12 mouse cellular contexts compared by ENCODE assay signal in the genomic region with DNA sequence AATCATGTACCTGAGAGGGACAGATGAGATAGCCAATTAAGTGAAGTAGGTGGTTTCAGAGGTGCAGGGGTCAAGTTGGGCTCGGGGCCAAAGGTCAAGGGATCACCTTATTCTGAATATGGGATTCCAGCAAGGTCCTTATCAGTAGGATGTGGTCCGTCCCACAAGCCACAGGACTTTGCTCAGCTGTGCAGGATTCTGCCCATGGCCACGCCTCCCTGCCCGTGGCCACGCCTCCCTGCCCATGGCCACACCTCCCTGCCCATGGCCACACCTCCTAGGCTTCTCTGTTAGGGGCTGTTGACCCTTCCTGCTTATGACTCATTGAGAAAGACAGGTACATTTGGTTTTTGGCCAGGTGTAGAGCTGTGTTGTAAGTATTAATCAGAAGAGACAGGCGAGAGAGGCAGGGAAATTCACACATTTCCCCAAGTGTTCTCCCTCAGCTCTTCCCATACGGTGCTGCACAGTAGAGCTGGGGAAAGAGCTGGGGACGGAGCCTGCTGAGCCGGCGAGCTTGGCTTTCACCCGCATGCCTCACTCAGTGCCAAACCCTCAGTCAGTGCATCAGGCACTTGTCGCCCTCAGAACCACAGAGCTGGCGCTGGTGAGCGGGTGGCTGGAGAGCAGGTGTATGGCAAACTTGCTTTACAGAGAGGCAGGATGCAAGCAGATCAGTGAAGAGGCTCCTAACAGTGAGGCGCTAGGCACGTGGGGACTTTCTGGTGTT.
DNase-seq lines count a peak whose midpoint lies in the region; ATAC-seq and TF ChIP-seq lines count a peak whose summit lies in the region.
"Had no signal": no experiment of that assay in that cellular context is flagged by ENCODE, and none has a peak within 500 bp of the region (broad histone marks: within the 10 kb centered on the region; RNA-seq: fewer than 3 reads in every experiment).

No protein-coding gene starts in this region.

- H3K9me3 ChIP-seq in stomach, postnatal 0 days (ENCODE audit: control insufficient read depth, low read length) = no peaks in the 10 kb centered on the region
- H3K9me3 ChIP-seq in midbrain, embryonic 13.5 days = no peaks in the 10 kb centered on the region
- H3K9me3 ChIP-seq: heart, embryonic 12.5 days had no signal

- 74% methylated on average over 16 of the region's 16 CpGs for WGBS in stomach, postnatal 0 days
- WGBS in midbrain, embryonic 13.5 days = 75% methylated on average over 16 of the region's 16 CpGs

- no peaks in the 10 kb centered on the region for H3K4me1 ChIP-seq in stomach, postnatal 0 days (replicated peaks; ENCODE audit: control insufficient read depth, insufficient read depth)
- peaks cover 13% of the 10 kb centered on the region for H3K4me1 ChIP-seq in midbrain, embryonic 13.5 days (replicated peaks)

- no peak overlapping the region for H3K4me3 ChIP-seq in stomach, postnatal 0 days (ENCODE audit: low read depth, low read length)
- no peak overlapping the region for H3K4me3 ChIP-seq in midbrain, embryonic 13.5 days (replicated peaks)
- H3K4me3 ChIP-seq: heart, embryonic 12.5 days had no signal

- no peaks in the 10 kb centered on the region for H3K27me3 ChIP-seq in stomach, postnatal 0 days (ENCODE audit: control insufficient read depth, insufficient read depth, low read length)
- H3K27me3 ChIP-seq in midbrain, embryonic 13.5 days = no peaks in the 10 kb centered on the region
- H3K27me3 ChIP-seq: heart, embryonic 12.5 days had no signal

- no peaks in the 10 kb centered on the region for H3K36me3 ChIP-seq in stomach, postnatal 0 days (ENCODE audit: control insufficient read depth, insufficient read depth, low read length)
- H3K36me3 ChIP-seq in midbrain, embryonic 13.5 days = no peaks in the 10 kb centered on the region
- H3K36me3 ChIP-seq: heart, embryonic 12.5 days had no signal

- TF ChIP-seq CTCF in stomach, postnatal 0 days (IDR thresholded peaks at IDR 0.05; ENCODE audit: low read depth) = no peak

- H3K27ac ChIP-seq in stomach, postnatal 0 days (replicated peaks) = no peak overlapping the region
- no peak overlapping the region for H3K27ac ChIP-seq in midbrain, embryonic 13.5 days

- H3K9ac ChIP-seq in stomach, postnatal 0 days (ENCODE audit: low read length) = no peak overlapping the region
- H3K9ac ChIP-seq in midbrain, embryonic 13.5 days (replicated peaks) = no peak overlapping the region
- H3K9ac ChIP-seq: heart, embryonic 12.5 days had no signal

- ATAC-seq in stomach, postnatal 0 days (ENCODE audit: low FRiP score, low TSS enrichment) = 0 out of 2 replicates have a peak, but pooled peaks have one; percentile 29
- no peak for ATAC-seq in midbrain, embryonic 13.5 days
- no peak for ATAC-seq in megakaryocyte-erythroid progenitor cell, adult 5-6 weeks (replicated peaks; ENCODE audit: low FRiP score, low TSS enrichment, poor library complexity, severe bottlenecking)

- no peak for TF ChIP-seq EP300 in stomach, postnatal 0 days (optimal IDR thresholded peaks at IDR 0.05)

- peak; percentile 53 for DNase-seq in left cerebral cortex, postnatal 4 days
- no peak for DNase-seq in left cerebral cortex, adult 11 months (ENCODE audit: low spot score)
- DNase-seq in ZHBTc4 (ENCODE audit: low read depth, low spot score) = peak; percentile 87
- DNase-seq in cerebellum, adult 9-11 months = peak; percentile 51
- DNase-seq in stomach, postnatal 0 days (ENCODE audit: low spot score) = peak; percentile 24
- DNase-seq: gastrocnemius, postnatal 36 days; kidney, adult 18-20 months; midbrain, embryonic 14.5 days; thymus, postnatal 4 days had no signal

- intact Hi-C loops in left cerebral cortex, postnatal 4 days (cut with DNase I) = no loop called here

- no peak overlapping the region for H3K4me2 ChIP-seq in stomach, postnatal 0 days (replicated peaks; ENCODE audit: low read depth)
- no peak overlapping the region for H3K4me2 ChIP-seq in midbrain, embryonic 13.5 days (replicated peaks)
- H3K4me2 ChIP-seq: heart, embryonic 12.5 days had no signal
